Mouse (Mus musculus) CH12.LX (cell line): ENCODE results near the gene Cyp2c37.
"Not testable (repeated sequence)": the region's sequence is repeated elsewhere in the genome, so short reads cannot be mapped to it uniquely, and the experiment has no call there.

ENCODE experiments used
- MAX ChIP-seq: IDR thresholded peaks from 2 replicates; pipeline ENCODE4 v1.6.1; 2011; ENCODE audit warnings: low read length, improper control_type of control experiment
- TCF12 ChIP-seq: IDR thresholded peaks from 2 replicates; pipeline ENCODE4 v1.6.1; 2014; ENCODE audit warnings: low read depth, mild to moderate bottlenecking, inconsistent platforms, low read length, improper control_type of control experiment
- USF1 ChIP-seq: IDR thresholded peaks from 2 replicates; pipeline ENCODE4 v1.6.1; 2014; ENCODE audit warnings: low read depth, mild to moderate bottlenecking, inconsistent platforms, low read length, improper control_type of control experiment

GRCm38 (mm10) chr19:39992140-39992539 is at the start of gene Cyp2c37:
- TF ChIP-seq TCF12, USF1, MAX: not testable (repeated sequence)
